Mouse (Mus musculus): Measurements from ENCODE around the gene Lrrc51. TPM values are rescaled to one million over a fixed set of nuclear protein-coding genes. Genes with fewer than 3 reads are reported as not detected.
"Not testable (repeated sequence)": the region's sequence is repeated elsewhere in the genome, so short reads cannot be mapped to it uniquely, and the experiment has no call there.

Lrrc51 gene
- polyA plus RNA-seq, 1 experiment = 2.5 TPM

- H3K36me3 ChIP-seq (ENCODE audit: control insufficient read depth, insufficient read depth, low read length) = no peaks in the 10 kb centered on the region
- 86% methylated on average over 3 of the region's 3 CpGs for WGBS
- no peak overlapping the region for H3K27ac ChIP-seq (ENCODE audit: insufficient read depth, low read length)
- no peak for TF ChIP-seq POLR2A (IDR thresholded peaks at IDR 0.05; ENCODE audit: low read depth, low read length)
- no peak for TF ChIP-seq CTCF (IDR thresholded peaks at IDR 0.05; ENCODE audit: extremely low read depth, insufficient read depth, insufficient read length, insufficient replicate concordance)
- no peak for DNase-seq (ENCODE audit: low read depth in 1 of 2, low spot score in 2 of 2)
- no peaks in the 10 kb centered on the region; the same call in 1 of the 2 replicates for H3K4me1 ChIP-seq (ENCODE audit: control insufficient read depth, insufficient read depth, insufficient read length)
- H3K4me3 ChIP-seq (ENCODE audit: extremely low read depth, insufficient read depth, insufficient read length) = no peak overlapping the region
- no peaks in the 10 kb centered on the region for H3K27me3 ChIP-seq (ENCODE audit: control insufficient read depth, insufficient read depth, low read length)
Observed at GRCm38 (mm10) chr7:101928093-101928492, 5.6 kb downstream of the Lrrc51 start.

- H3K4me3 ChIP-seq (ENCODE audit: extremely low read depth, insufficient read depth, insufficient read length); H3K27ac ChIP-seq (ENCODE audit: insufficient read depth, low read length); H3K27me3 ChIP-seq (ENCODE audit: control insufficient read depth, insufficient read depth, low read length); H3K36me3 ChIP-seq (ENCODE audit: control insufficient read depth, insufficient read depth, low read length); H3K4me1 ChIP-seq (ENCODE audit: control insufficient read depth, insufficient read depth, insufficient read length); DNase-seq (ENCODE audit: low read depth in 1 of 2, low spot score in 2 of 2): not testable (repeated sequence)
Observed at GRCm38 (mm10) chr7:101925892-101926291, 7.8 kb downstream of the Lrrc51 start.

GRCm38 (mm10) chr7:101918071-101918470 is 15.6 kb downstream of the Lrrc51 start:
- no peaks in the 10 kb centered on the region for H3K4me1 ChIP-seq (ENCODE audit: control insufficient read depth, insufficient read depth, insufficient read length)
- H3K4me3 ChIP-seq (ENCODE audit: extremely low read depth, insufficient read depth, insufficient read length) = no peak overlapping the region
- no peak for TF ChIP-seq POLR2A (IDR thresholded peaks at IDR 0.05; ENCODE audit: low read depth, low read length)
- peak; percentile 63; the same call in 1 of the 2 replicates for TF ChIP-seq CTCF (IDR thresholded peaks at IDR 0.05; ENCODE audit: extremely low read depth, insufficient read depth, insufficient read length, insufficient replicate concordance)
- WGBS = 48% methylated on average over 1 of the region's 1 CpGs
- no peak overlapping the region for H3K27ac ChIP-seq (ENCODE audit: insufficient read depth, low read length)
- H3K36me3 ChIP-seq (ENCODE audit: control insufficient read depth, insufficient read depth, low read length) = peaks cover 3% of the 10 kb centered on the region
- no peaks in the 10 kb centered on the region for H3K27me3 ChIP-seq (ENCODE audit: control insufficient read depth, insufficient read depth, low read length)
- peak in 1 of 2 experiments; percentile 51 for DNase-seq (ENCODE audit: low read depth in 1 of 2, low spot score in 2 of 2)

- no peak for DNase-seq (ENCODE audit: low read depth in 1 of 2, low spot score in 2 of 2)
- H3K4me3 ChIP-seq (ENCODE audit: extremely low read depth, insufficient read depth, insufficient read length) = no peak overlapping the region
- peaks cover 20% of the 10 kb centered on the region for H3K36me3 ChIP-seq (ENCODE audit: control insufficient read depth, insufficient read depth, low read length)
- H3K27me3 ChIP-seq (ENCODE audit: control insufficient read depth, insufficient read depth, low read length) = no peaks in the 10 kb centered on the region
- H3K27ac ChIP-seq (ENCODE audit: insufficient read depth, low read length) = no peak overlapping the region
- 79% methylated on average over 3 of the region's 3 CpGs for WGBS
- TF ChIP-seq POLR2A (IDR thresholded peaks at IDR 0.05; ENCODE audit: low read depth, low read length) (no peak), CTCF (IDR thresholded peaks at IDR 0.05; ENCODE audit: extremely low read depth, insufficient read depth, insufficient read length, insufficient replicate concordance) (no peak)
- H3K4me1 ChIP-seq (ENCODE audit: control insufficient read depth, insufficient read depth, insufficient read length) = 0 out of 2 replicates have a peak, but pooled peaks cover under 1% of the 10 kb centered on the region
Observed at GRCm38 (mm10) chr7:101911982-101912381, 21.7 kb downstream of the Lrrc51 start.

GRCm38 (mm10) chr7:101910138-101910537 is 23.6 kb downstream of the Lrrc51 start:
- H3K27me3 ChIP-seq (ENCODE audit: control insufficient read depth, insufficient read depth, low read length) = no peaks in the 10 kb centered on the region
- TF ChIP-seq POLR2A (IDR thresholded peaks at IDR 0.05; ENCODE audit: low read depth, low read length) (no peak), CTCF (IDR thresholded peaks at IDR 0.05; ENCODE audit: extremely low read depth, insufficient read depth, insufficient read length, insufficient replicate concordance) (no peak)
- H3K27ac ChIP-seq (ENCODE audit: insufficient read depth, low read length) = no peak overlapping the region
- 90% methylated on average over 4 of the region's 4 CpGs for WGBS
- peaks cover 20% of the 10 kb centered on the region for H3K36me3 ChIP-seq (ENCODE audit: control insufficient read depth, insufficient read depth, low read length)
- no peak for DNase-seq (ENCODE audit: low read depth in 1 of 2, low spot score in 2 of 2)
- no peak overlapping the region for H3K4me3 ChIP-seq (ENCODE audit: extremely low read depth, insufficient read depth, insufficient read length)
- peaks cover 4% of the 10 kb centered on the region; the same call in 1 of the 2 replicates for H3K4me1 ChIP-seq (ENCODE audit: control insufficient read depth, insufficient read depth, insufficient read length)

GRCm38 (mm10) chr7:101908367-101908766 is 25.3 kb downstream of the Lrrc51 start:
- Histone ChIP-seq H3K4me3 (ENCODE audit: extremely low read depth, insufficient read depth, insufficient read length) (no peak overlapping the region), H3K4me1 (ENCODE audit: control insufficient read depth, insufficient read depth, insufficient read length) (peaks cover 4% of the 10 kb centered on the region; the same call in 1 of the 2 replicates), H3K27ac (ENCODE audit: insufficient read depth, low read length) (peak overlapping the region; percentile 20; the same call in 1 of the 2 replicates), H3K27me3 (ENCODE audit: control insufficient read depth, insufficient read depth, low read length) (no peaks in the 10 kb centered on the region), H3K36me3 (ENCODE audit: control insufficient read depth, insufficient read depth, low read length) (peaks cover 17% of the 10 kb centered on the region)
- 44% methylated on average over 4 of the region's 4 CpGs for WGBS
- DNase-seq (ENCODE audit: low read depth in 1 of 2, low spot score in 2 of 2) = no peak
- TF ChIP-seq CTCF (IDR thresholded peaks at IDR 0.05; ENCODE audit: extremely low read depth, insufficient read depth, insufficient read length, insufficient replicate concordance) = no peak
- no peak for TF ChIP-seq POLR2A (IDR thresholded peaks at IDR 0.05; ENCODE audit: low read depth, low read length)

GRCm38 (mm10) chr7:101906696-101907095 is 27.0 kb downstream of the Lrrc51 start:
- TF ChIP-seq CTCF (IDR thresholded peaks at IDR 0.05; ENCODE audit: extremely low read depth, insufficient read depth, insufficient read length, insufficient replicate concordance) = no peak
- no peak for TF ChIP-seq POLR2A (IDR thresholded peaks at IDR 0.05; ENCODE audit: low read depth, low read length)
- peak overlapping the region; percentile 82; the same call in 1 of the 2 replicates for H3K4me3 ChIP-seq (ENCODE audit: extremely low read depth, insufficient read depth, insufficient read length)
- no peak for DNase-seq (ENCODE audit: low read depth in 1 of 2, low spot score in 2 of 2)
- peaks cover 4% of the 10 kb centered on the region; the same call in 1 of the 2 replicates for H3K4me1 ChIP-seq (ENCODE audit: control insufficient read depth, insufficient read depth, insufficient read length)
- peak overlapping the region; percentile 32; the same call in 1 of the 2 replicates for H3K27ac ChIP-seq (ENCODE audit: insufficient read depth, low read length)
- H3K27me3 ChIP-seq (ENCODE audit: control insufficient read depth, insufficient read depth, low read length) = no peaks in the 10 kb centered on the region
- WGBS = 5% methylated on average over 8 of the region's 8 CpGs
- H3K36me3 ChIP-seq (ENCODE audit: control insufficient read depth, insufficient read depth, low read length) = peaks cover 8% of the 10 kb centered on the region
